Mouse (Mus musculus) right cerebral cortex, adult 18-20 months (tissue): ENCODE measurements around the gene Tle3.

Experiments
- DNase-seq: peaks from one replicate; pipeline ENCODE4 v3.0.0; 2022; ENCODE audit warnings: mixed read lengths

The Tle3 gene

DNA sequence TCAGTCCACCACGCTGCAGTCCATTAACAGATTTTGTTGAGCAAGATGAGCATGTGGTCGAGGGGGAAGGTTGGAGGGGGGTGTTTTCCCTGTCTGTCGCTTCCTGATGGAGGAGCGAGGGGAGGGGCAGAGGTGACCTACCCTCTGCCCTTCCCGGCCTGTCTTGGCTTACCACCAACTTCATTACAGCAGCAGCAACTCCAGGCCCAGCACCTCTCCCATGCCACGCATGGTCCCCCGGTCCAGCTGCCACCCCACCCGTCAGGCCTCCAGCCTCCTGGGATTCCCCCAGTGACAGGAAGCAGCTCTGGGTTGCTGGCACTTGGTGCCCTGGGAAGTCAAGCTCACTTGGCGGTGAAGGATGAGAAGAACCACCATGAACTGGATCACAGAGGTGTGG, 29.5 kb downstream of the Tle3 start:
- no peak for DNase-seq

DNA sequence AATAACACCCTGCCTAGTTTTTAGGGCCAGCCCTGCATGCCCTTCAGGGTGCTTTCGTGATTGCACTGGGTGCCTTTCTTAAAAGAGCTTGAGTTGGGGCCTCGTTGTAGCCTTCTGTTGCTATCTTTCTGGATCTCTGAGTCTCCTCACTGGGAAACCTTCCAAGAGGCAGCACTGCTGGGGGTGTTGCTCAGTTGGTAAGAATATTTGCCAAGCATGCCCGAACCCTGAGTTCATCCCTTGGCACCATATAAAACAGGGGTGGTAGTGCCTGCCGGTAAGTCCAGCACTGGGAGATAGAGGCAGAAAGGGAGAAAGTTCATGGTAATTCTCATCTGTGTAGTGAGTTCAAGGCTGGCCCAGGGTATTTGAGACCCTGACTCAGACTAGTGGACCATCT, 30.1 kb downstream of the Tle3 start:
- DNase-seq: no peak

DNA sequence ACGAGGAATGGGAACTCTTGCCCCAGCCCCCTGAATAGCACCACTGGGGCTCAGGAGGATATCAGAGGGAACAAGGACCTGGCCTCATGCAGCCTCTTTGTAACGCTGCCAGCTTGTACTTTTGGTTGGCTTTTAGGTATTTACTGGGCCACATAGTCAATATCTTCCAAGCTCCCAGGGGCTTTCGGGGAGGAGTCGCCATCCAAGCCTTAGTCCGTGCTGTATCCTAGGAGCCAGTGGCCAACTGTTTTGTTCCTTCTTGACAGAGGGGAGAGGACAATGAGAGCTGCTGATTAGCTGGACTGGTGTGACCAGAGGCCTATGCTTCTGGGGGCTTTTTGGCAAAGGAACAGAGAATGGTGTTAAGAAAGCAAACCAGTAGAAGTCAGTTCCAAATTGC, 30.6 kb downstream of the Tle3 start:
- no peak for DNase-seq

DNA sequence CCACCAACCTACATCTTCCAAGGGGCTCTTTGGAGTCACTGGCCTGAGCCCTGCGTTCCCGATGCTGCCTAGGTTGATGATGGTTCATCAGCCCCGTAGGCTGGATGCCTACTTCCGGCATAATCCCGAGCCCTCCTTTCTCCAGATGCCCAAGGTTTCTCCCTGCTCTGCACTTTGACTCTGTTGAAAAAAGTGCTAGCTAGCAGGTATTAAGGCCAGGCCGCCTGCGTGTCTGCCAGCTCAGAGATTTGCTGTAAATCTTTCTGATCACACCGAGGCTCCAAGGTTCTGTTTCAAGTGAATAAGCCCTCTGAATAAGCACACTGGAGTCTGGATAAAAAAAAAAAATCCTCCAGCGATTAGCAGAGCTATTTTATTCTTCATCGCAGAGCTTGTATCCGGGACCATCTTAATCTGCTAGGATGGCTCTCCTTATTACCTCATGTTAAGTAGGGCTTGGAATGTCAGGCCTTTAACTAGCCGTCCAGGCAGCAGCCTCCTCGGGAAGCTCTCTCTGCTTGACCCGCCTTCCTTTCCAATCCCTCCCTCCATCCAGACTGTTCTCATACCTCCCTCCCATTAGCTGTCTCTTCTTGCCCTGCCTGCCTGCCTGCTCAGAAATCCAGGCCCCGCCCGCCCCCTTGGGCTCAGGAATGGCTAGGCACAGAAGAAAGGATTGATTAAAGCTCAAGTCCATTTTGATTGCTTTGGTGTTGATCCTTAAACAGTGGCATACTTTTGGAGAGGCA, 31.9 kb downstream of the Tle3 start:
- DNase-seq: no peak

DNA sequence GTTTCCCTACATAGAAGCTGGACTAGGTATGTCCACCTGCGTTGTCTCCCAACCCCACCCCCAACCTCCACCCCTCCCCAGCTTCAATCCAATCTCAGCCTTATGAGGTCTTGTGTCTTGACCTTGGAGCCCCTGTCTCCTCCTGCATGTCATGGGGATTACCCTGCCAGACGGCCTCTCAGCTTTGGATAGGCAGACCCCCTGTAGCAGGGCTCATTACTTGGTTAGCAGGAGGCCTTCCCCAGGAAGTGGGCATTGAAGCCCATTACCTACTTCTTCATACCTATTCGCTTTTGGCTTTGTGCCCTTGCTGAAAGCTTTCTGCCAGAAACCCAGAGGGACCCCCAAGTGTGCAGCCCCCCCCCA, 32.4 kb downstream of the Tle3 start:
- no peak for DNase-seq

DNA sequence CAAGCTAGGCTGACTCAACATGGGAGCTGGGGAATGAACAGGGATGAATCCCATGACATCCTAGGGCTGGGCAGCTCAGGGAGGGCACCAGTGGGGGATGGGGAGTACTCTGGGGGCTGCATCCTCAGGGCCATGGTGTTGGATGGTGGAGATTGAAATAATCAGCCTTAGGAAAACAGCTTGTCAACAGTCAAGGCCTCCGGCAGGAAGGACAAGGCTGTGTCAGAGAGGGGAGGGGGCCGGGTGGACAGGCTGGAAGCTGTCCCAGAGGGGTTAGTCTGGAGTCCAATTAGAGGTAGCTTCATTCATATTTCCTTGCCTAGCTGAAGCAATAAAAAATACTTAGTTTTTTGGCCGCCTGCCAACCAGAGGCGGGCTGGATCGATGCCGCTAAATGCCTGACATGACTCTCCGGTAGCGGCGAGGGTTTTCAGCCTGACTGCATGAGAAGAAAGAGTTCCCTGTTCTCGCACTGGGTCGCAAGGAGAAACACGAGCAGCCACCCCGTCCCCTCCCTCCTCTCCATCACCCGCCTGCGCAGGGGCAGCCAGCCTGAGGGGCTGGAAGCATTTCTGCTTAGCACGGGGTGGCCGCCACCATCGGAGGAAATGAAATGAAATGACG, 32.9 kb downstream of the Tle3 start:
- peak; percentile 79 for DNase-seq

DNA sequence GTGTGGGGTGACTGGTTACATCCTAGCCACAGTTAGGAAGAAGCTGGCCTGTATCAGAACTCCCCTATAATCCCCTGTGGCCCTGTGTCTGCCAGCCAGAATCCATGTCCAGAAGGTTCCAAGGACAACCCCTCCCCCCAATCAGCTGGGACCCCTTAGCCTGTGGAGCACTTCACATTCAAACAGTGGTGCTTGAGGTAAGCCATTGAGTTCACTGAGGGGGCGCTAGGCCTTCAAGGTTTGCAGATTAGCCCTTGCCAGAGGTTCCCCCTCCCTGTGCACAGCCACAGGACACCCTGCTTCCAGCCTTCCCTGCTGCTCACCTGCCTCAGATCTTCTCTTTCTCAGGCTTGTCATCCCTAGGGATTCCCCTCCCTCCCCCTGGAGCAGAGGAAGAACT, 34.2 kb downstream of the Tle3 start:
- no peak for DNase-seq

DNA sequence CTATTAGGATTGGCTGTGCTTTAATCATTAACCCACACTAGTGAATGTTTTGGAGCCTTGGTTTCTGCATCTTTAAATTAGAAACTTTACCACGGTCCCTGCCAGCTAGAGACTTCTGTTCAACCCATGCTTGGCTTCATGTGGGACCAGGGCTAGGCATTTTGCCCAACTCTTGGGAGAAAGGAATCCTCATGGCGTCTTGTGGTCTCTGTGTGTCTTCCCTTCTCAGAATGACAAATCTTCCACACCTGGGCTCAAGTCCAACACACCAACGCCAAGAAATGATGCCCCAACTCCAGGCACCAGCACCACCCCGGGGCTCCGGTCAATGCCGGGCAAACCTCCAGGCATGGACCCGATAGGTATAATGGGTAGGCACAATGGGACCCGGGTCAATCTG, 36.9 kb downstream of the Tle3 start:
- no peak for DNase-seq

DNA sequence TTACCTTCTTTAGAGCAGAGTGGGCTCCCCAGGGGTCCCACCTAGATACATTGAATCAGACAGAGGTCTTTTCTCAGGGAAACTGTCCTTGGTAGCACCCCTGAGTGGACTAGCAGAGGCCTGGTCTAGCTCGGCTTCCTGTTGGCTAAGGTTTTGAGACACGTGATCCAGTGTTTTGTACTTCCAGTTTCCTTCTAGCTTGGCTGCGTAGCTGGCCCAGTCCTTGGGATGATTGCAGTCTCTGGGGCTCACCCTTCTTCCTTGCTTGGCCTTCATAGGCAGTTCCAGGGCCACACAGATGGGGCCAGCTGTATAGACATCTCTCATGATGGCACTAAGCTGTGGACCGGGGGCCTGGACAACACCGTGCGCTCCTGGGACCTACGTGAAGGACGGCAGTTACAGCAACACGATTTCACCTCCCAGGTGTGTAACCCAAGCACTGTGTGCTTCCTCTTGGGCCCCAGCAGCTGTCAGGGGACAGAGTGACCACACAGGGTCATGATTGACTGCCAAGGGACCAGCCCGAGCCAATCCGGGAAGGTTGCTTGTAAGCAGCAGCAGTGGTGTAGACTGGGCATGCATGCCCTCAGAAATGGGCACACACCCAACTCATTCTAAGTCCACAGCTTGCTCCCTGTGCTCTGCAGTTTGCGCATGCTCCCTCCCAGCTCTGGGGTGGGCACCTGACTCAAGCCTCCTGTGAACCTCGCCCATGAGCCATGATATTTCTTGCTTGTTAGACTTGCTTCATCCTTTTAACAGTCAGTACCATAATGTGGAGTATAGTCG, 41.7 kb downstream of the Tle3 start:
- DNase-seq: no peak

DNA sequence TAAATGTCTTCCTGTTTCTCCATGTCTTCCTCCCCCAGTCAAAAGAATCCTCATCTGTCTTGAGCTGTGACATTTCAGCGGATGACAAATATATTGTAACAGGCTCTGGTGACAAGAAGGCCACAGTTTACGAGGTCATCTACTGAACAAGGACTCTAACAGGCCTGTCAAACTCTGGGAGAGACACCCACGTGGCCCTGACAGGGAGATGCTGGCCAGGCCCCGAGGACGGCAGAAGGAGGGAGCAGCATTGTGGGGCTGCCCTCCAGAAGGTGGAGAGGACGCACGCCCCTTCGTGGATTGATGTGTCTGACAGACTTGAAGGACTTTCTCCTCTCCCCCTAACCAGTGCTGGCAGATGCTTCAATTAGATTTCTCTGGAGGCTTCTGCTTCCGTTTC, 44.4 kb downstream of the Tle3 start:
- no peak for DNase-seq

DNA sequence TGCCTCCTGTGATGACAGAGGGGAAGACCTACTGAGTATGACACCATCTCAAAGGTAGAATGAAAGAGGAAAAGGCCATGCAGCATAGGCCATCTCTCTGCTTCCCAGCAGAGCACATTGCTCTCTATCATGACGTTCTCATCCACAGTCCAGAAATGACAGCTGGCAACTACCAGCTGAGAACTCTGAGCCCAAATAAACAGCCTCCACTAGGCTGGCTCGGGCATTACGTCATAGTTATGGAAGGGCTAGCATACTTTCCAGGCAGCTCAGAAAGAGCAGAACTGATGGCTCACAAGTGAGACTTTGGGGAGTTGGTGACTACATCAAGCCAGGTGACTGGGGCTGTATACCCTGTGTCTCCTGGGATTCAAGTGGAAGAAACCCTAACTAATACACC, 49.5 kb downstream of the Tle3 start:
- no peak for DNase-seq

DNA sequence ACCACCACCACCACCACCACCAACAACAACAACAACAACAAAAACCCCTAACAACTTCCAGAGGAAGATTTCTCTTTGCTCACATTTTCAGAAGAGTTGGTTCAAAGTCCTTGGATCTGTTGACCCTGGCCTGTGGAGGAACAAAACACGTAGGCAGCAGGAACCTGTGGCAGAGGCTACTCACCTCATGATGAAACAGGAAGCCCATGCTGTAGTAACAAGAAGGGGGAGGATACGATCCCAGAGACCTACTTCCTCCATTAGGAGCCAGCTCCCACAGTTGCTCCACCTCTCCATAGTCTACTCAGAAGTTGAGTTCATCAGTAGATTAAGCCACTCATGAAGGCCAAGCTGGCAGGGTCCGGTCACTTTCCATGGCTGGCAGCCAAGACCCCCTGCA, 52.1 kb downstream of the Tle3 start:
- no peak for DNase-seq

DNA sequence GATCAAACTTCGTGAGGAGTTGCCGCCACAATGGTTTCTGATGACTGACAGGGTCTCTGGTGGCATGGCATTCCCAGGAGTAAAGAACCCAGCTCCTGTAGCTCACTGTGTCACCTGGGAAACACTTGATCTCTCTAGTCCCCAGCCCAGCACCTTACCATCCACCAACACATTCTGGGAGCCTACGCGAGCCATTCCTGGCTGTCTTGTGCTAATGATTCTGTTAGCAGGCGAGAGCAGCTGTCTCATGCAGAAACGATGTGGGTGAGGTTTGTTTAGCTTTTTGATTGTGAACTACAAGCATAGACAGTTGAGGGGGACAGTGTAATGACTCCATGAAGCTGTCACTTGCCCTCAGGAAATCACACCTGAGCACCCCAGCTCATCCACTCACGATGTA, 54.3 kb downstream of the Tle3 start:
- peak; percentile 38 for DNase-seq

DNA sequence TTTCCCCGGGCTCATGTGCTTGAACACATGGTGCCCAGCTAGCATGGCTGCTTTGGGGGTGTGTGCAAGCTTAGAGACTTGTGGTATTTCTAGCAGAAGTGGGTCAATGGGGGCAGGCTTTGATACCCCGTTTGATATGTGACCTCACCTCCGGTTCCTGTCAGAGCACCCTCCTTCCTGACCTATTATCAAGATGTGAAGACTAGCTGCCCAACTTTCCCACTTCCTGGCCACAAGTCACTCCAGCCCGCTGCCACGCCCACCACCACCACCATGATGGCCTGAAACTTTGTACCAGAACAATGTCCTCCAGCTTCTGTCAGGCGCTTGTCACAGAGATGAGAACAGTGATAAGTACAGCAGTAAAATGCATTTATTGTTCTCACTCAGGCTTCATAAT, 54.9 kb downstream of the Tle3 start:
- no peak for DNase-seq

DNA sequence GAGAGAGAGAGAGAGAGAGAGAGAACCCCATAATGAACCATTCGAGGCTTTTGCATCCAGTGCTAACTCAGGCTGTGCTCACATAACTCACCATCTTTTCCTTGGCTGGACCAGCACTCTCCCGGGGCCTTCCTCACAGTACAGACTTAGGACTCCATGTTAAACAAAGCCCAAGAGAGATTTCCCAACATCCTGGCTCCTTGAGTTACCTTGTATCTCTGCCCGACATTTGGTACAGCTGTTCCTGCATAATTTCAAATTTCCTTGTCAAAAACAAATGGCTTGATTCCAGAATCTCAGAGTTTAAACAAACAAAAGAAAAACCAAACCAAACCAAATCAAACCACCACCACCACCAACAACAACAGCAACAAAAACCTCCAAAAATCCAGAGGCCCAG, 55.7 kb downstream of the Tle3 start:
- no peak for DNase-seq

DNA sequence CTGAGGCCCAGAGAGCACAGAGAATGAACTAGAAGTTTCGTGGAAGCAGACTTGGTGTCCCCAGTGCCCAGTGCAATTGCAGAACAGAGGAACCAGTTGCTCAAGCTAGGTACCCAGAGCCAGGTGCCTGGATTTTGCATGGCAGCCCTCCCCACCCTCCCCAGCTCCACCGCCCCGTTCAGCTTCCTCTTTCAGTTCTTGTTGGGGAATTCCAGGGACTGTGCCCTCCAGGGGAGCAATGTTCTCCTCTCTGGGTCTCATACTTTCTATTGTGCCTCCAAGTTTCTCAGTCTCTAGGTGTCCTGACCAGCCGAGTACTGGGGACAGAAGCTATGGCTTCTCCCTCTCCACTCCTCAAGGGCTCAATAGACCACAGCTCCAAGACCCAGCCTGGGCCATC, 59.7 kb downstream of the Tle3 start:
- DNase-seq: no peak

DNA sequence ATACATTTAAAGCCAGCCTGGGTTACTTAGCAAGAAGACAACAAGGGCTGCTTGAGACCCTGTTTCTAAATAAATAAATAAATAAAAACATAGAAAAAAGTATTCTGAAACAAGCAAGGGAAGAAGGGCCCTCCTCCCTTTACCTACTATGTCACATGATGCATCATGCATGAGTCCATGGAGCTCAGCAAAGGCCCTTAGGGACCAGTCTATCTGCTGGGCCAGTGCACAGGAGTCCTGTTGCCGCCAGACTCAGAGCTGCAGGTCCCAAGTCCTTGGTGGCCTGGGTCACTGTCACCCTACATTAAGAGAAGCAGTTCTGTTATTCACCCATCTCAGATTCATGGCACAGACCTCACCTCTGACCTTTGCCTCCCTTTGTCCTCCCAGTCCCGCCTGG, 61.0 kb downstream of the Tle3 start:
- DNase-seq: no peak

DNA sequence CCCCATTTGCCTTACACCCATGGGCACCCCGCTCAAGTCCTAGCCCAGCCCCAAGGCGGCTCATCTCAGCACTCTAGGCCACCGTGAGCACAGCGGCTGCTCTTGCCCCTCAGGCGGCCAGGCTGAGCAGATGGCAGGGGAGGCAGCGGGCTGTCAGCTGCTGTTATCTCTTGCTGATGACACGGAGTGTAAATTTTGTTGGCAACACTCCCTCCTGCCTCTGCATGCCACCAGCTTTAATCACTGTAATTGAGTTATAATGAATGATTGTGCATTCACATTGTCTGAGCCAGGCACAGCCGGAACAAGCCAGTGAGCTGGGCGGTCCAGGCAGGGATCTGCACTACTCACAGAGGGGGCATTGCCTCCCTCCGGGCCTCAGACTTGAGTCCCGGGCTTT, 61.9 kb downstream of the Tle3 start:
- DNase-seq: peak; percentile 54

DNA sequence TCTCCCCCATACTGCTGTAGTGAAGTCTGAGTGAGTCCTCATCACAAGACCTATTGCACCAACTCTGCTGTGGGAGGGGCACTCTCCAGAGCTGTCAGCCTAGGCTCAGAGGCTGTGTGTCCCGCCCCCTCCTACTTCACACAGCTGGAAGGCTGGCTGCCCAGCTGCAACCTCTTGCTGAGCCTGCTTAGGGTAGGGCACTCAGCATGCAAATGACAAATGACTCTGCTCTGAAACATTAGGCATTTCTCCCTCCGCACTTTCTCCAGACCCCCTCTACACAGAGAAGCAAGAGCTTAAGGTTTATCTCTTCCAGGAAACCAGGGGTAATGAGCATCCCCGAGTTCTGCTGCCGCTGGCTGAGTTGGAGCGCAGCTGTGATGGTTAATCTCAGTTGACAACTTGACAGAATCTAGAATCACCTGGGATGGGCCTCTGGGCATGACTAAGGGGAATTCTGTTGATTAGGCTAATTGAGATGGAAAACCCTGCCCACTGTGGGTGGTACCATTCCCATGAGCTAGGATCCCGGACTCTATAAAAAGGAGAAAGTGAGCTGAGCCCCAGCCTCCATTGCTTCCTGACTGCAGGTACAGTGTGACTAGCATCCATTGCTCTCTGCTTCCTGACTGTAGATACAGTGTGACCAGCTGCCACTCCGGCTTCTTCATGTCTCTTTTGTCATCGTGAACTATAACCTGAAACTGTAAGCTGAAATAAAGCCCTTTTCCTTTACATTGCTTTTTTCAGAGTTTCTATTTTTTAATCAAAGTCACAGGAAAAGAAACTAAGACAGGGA, 63.2 kb downstream of the Tle3 start:
- DNase-seq: peak; percentile 14

DNA sequence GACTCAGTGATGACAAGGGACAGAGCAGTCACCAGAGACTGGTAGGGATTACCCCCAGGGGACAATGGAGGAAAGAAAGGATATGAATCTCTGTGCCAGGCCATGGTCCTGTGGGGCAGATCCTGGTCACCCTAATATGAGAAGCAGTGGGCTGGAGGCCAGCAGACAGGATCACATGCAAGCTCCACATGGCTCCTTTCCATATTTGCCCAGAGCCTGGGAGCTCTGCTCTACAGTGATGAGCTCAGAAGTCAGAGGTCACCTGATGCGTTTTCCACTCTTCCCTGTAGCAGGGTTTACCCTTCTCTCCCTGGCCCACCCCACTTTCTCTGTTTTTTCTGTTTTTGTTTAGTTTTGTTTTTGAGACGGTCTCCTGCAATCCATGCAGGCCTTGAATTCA, 63.9 kb downstream of the Tle3 start:
- DNase-seq: no peak

DNA sequence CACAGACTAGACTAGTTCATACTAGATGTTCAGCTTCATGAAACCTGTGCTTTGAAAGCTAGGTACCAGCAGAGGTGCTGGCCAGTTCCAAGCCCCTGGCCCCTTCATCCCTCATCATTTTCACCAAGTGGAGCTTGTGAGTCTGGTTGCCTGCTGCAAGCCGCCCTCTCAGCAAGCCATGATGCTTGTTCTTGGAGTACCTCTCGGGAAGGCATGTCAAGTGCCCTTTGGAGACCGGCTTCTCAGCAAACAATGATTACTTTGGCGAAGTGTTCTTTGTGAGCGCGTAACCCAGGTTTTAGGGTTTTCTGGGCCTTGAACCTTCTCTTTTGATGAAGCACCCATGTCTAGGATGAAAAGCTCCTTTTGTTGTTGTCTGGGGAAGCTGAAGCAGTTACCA, 64.6 kb downstream of the Tle3 start:
- DNase-seq: no peak

DNA sequence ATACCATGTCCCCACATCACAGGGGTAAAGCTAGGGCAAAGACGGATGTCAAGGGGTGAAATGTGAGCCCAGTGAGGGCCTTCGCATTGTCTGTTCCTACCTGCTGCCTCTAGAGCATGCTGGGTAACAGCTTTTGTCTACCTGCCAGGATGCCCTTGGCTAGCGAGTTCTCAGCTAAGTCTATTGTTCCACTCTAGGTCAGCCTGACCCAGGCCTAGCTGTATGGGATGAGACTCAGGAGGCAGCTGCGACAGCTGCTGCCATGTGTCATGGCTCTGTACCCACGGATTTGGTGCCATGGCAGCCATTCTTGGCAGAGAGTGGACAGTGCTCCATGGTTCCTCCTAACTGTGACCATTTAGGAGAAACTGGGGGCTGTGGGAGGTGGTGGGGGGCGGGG, 66.9 kb downstream of the Tle3 start:
- DNase-seq: no peak

DNA sequence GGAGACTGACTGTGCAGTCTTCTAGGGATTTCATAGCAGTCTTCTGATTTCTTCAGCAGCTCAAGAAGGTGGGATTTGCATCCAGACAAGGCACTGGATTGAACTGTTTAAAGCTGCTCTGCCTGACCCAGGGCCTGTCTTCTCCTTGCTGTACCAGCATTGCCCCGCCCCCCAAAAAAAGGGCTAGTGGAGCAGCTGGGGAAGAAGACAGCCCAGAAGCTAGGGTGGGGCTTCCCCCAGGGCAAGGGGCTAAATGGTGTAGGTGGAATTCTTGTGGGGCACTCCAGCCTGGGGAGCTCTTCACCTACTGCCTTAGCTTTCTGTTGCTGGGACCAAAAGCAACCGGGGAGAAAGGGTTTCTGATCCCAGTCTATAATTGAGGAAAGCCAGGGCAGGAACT, 67.8 kb downstream of the Tle3 start:
- no peak for DNase-seq
